Mouse (Mus musculus) liver, adult 2 months (tissue): ENCODE data around the gene Cyp27b1.
"Not testable (repeated sequence)": the region's sequence is repeated elsewhere in the genome, so short reads cannot be mapped to it uniquely, and the experiment has no call there.

Source experiments
- CTCF ChIP-seq: fragments of 200-500 bp; IDR thresholded peaks from 2 replicates; pipeline ENCODE4 v1.5.1; 2011; ENCODE audit warnings: low read depth, low read length, control low read depth
- POLR2A ChIP-seq: fragments of 200-500 bp; IDR thresholded peaks from 2 replicates; pipeline ENCODE4 v1.6.1; 2011; ENCODE audit warnings: low read length, control low read depth; ENCODE audit not compliant: insufficient read depth; ENCODE audit errors: extremely low read depth

DNA sequence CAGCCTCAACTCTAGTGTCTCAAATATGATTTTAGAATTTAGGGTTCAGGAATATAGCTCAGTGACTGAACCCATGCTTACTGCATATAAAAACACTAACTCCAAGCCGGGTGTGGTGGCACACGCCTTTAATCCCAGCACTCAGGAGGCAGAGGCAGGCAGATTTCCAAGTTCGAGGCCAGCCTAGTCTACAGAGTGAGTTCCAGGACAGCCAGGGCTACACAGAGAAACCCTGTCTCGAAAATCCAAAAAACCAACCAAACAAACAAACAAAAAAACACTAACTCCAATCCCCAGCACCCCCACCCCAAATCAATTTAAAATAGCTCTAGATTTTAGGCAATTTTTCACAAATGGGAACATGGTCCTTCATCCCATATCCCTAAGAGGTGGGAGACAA, 14.1 kb downstream of the Cyp27b1 start:
- not testable (repeated sequence) for TF ChIP-seq CTCF, POLR2A
